Mouse (Mus musculus) embryonic fibroblast, embryonic 13.5 days (primary cell): ENCODE measurements around the gene Rab3gap2. TPM values are rescaled to one million over a fixed set of nuclear protein-coding genes. Genes with fewer than 3 reads are reported as not detected.

Source experiments
- H3K27ac ChIP-seq: 2 replicates; pipeline ENCODE4 v1.5.1; 2012; ENCODE audit warnings: low read length, control low read depth, inconsistent platforms; ENCODE audit not compliant: insufficient read depth
- H3K4me1 ChIP-seq: 2 replicates; pipeline ENCODE4 v1.6.1; 2011; ENCODE audit warnings: low read length; ENCODE audit not compliant: control insufficient read depth, insufficient read depth
- H3K4me3 ChIP-seq: 2 replicates; pipeline ENCODE4 v1.5.1; 2011; ENCODE audit warnings: mild to moderate bottlenecking, control low read depth, low read length; ENCODE audit not compliant: insufficient read depth
- CTCF ChIP-seq: IDR thresholded peaks from 2 replicates; pipeline ENCODE4 v1.5.1; 2011; ENCODE audit warnings: mild to moderate bottlenecking, control low read depth, low read length, moderate library complexity, borderline replicate concordance; ENCODE audit not compliant: insufficient read depth
- POLR2A ChIP-seq: IDR thresholded peaks from 2 replicates; pipeline ENCODE4 v1.6.1; 2011; ENCODE audit warnings: low read depth, mild to moderate bottlenecking, control low read depth, low read length, moderate library complexity
- polyA plus RNA-seq: library from polyadenylated mRNA; stranded (reverse); fragments of >200 nt; gene quantifications from 2 replicates; pipeline ENCODE4 v1.2.4, GENCODE M21; 2011; ENCODE audit warnings: low read depth; ENCODE audit not compliant: missing spikeins, insufficient read length

Rab3gap2 gene
- polyA plus RNA-seq, 1 experiment = 42.4 TPM

DNA sequence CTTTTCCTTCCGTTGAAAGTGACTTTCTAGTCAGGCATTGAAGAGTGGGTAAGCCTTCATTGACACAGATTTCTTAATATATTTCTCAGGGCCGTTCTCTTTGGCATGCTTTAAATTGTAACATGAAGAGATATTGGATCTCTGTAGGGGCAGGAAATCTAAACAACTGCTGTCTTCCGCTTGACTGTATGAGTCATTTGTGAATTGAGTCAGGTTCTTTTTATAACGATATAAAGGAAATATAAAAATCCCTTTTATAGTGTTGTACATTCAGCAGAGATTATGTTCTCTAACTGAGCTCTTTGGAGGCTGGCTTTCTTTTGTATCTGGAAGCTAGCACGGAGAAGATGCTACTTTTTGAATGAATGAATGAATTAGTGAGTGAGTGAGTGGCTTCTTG is 14.0 kb downstream of the Rab3gap2 start:
- TF ChIP-seq POLR2A (no peak), CTCF (no peak)
- Histone ChIP-seq H3K4me1 (peaks cover 12% of the 10 kb centered on the region), H3K4me3 (no peak overlapping the region), H3K27ac (peak overlapping the region; percentile 65)

DNA sequence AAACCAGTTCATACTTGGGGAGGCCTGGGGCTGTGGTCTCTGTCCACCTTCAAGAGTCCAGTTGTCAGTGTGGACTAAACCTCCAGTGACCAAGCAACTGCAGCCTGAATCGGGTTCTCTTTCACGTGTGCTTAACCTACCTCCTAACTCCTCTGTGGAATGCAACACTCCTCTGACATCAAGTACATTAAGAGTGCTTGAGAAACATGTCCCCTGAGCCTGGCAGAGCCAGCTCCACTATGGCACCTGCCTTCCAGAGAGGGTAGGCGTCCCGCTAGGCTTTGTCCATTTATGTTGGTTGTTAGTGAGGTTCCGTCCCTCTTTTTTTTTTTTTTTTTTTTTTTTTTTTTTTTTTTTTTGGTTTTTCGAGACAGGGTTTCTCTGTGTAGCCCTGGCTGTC is 23.0 kb downstream of the Rab3gap2 start:
- H3K27ac ChIP-seq = no peak overlapping the region
- no peak overlapping the region for H3K4me3 ChIP-seq
- peaks cover 11% of the 10 kb centered on the region for H3K4me1 ChIP-seq
- TF ChIP-seq POLR2A (no peak), CTCF (no peak)

DNA sequence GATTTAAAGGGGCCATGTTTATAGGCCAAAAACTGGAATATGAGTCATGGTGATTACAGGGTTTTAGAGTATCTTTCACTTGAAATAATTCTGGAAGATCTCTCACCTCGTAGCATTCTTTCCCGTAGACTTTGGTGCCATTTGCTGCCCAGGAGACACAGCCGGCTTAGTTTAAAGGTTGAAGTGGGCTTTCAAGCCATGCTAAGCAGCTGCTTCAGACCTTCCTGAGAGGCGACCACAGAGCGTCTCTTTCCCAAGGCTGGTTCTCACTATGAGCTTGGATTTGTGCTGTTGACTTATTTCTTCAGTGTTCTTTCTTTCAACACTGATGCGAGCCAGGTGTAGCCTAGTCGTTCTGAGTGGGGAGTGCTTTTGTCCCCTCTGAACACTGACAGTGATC is 23.8 kb downstream of the Rab3gap2 start:
- no peak overlapping the region for H3K27ac ChIP-seq
- TF ChIP-seq CTCF (no peak), POLR2A (no peak)
- H3K4me3 ChIP-seq = no peak overlapping the region
- peaks cover 11% of the 10 kb centered on the region for H3K4me1 ChIP-seq

DNA sequence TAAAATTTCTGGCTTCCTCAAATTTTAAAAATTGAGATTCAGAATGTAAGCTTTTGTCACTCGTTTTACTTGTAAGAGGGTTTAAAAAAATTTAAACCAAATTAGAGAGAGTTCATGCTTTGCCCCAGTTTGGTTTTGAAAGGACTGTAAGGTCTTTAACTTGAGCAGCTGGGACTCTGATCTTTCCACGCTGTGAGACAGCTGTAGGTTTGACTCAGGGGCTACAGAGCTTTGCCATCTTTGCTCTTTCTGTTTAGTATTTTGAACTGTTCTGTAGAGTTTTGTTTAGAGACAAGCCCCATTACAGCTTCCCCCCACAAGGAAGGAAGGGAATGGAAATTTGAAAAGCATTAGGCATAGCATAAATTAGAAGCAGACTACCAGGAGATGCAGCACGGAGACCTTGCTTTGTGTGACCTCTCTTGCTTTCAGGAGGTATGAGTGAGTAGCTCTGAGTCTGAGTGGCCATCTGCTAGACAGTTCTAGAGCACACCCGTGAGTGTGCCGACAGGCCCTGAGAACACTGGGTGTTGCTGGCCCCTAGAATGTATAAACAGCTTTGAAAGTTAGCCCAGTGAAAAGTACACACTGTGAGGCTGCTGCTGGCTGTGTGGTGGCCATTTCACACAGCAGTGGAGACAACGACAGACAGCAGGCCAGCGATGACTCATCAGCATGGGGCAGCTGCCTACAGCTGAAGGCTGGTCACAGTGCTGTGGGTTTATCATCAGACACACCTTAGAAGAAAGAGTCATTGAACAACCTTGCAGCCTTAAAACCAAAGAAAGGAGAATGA is 25.7 kb downstream of the Rab3gap2 start:
- TF ChIP-seq CTCF (no peak), POLR2A (no peak)
- Histone ChIP-seq H3K27ac (peak overlapping the region; percentile 30), H3K4me1 (peaks cover 8% of the 10 kb centered on the region), H3K4me3 (no peak overlapping the region)

DNA sequence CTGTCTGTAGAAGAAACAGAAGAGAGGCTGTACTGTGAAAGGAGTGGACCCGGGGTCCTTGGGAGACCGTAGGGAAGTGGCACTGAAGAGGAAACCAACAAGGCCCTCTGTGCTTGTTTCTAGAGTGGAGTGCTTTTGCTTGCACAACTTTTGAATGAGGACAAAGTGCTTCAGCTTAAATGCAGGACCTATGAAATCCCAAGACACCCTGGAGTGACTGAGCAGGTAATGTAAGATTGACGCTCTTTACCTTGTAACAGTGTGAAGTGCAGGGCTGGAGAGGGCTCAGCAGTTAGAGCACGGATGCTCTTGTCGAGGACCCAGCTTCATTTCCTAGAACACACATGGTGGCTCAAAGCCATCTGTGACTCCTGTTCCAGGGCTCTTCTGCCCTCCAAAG is 31.9 kb downstream of the Rab3gap2 start:
- no peaks in the 10 kb centered on the region for H3K4me1 ChIP-seq

DNA sequence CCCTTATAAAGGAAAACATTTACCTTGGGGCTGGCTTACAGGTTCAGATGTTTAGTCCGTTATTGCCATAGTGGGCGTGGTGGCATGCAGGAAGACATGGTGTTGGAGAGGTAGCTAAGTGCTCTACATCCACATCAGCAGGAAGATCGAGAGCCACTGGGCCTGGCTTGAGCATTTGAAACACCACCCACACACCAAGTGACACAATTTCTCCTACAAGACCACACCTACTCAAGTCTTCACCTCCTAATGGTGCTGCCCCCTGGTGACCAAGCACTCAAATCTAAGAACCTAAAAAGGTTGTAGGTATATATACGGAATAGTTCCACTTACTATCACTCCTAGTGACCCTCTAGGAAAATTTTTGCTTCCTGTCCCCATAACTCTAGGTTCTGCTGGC is 32.6 kb downstream of the Rab3gap2 start:
- H3K4me3 ChIP-seq = no peak overlapping the region
- H3K4me1 ChIP-seq = no peaks in the 10 kb centered on the region
- TF ChIP-seq POLR2A (no peak), CTCF (no peak)
- H3K27ac ChIP-seq = no peak overlapping the region

More for the DNA sequence above, 31.9 kb downstream of the Rab3gap2 start:
- no peak for TF ChIP-seq POLR2A
- TF ChIP-seq CTCF = no peak
- no peak overlapping the region for H3K27ac ChIP-seq
- H3K4me3 ChIP-seq = no peak overlapping the region

DNA sequence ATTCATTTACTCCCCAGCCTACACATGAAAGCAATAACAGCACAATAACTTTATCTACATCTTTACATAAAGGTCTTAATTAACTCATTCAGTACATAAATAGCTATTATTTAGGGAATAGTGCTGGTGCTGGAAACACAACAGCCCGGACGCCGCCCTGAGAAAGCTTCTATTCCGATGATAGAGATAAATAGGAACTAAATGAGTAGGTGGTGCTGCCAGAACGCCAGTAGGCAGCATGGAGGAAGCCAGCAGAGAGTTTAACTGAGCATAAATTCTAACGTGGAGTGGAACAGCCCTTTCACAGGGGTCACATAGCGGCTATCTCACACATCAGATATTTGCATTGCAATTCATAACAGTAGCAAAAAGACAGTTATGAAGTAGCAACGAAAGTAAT is 39.1 kb downstream of the Rab3gap2 start:
- H3K4me1 ChIP-seq = no peaks in the 10 kb centered on the region
- no peak for TF ChIP-seq CTCF
- H3K27ac ChIP-seq = no peak overlapping the region
- no peak overlapping the region for H3K4me3 ChIP-seq

DNA sequence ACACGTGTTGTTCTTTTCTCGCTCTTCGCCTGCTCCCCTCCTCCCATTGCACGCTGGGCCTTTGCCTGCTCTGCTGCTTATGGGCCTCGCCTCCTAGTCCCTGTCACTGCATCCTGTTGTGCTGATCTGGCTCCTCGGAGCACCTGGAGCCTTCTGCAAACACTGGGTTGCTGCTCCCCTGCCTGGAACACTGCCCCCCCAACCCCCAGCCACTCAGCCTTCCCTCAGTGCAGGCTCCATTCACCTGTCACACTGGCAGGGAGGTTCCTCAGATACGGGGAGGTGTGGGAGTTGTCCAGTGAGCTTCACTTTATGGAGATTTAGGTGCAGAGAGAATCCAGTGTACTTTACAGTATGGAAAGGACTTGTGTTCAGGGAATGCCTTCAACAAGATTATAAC is 41.5 kb downstream of the Rab3gap2 start:
- Histone ChIP-seq H3K4me3 (no peak overlapping the region), H3K4me1 (no peaks in the 10 kb centered on the region), H3K27ac (no peak overlapping the region)
- no peak for TF ChIP-seq CTCF
- TF ChIP-seq POLR2A = no peak

DNA sequence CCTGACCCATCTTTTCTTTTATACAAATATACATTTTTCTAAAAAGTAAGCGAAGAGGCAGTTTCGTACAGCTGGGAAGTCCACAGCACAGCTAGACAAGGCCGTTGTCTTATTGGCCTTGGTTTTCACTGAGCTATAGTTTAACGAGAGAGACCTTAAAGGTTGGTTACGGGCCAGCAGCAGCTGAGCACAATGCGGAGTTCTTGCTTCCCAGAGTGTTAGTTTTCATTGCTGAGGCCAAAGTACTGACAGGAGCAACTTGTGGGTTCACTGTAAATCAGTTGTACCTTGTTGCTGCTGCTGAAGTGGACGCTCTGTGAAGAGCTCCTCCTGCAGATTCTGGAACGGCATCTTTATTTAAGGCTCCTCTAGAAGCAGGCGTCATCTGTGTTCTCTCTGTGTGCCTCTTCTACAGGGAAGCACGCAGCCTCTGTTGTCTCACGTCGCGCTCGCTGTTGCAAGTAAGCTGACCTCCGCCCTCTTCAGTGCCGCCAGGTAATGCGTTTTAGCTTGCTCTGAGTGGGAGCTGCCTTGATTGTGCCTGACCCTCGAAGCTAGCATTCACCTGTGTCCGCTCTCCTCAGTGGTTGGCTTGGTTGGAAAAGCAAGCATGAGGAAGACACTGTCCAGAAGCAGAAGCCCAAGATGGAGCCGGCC is 43.6 kb downstream of the Rab3gap2 start:
- no peak overlapping the region for H3K27ac ChIP-seq
- no peak overlapping the region for H3K4me3 ChIP-seq
- H3K4me1 ChIP-seq = no peaks in the 10 kb centered on the region
- TF ChIP-seq CTCF (no peak), POLR2A (no peak)

DNA sequence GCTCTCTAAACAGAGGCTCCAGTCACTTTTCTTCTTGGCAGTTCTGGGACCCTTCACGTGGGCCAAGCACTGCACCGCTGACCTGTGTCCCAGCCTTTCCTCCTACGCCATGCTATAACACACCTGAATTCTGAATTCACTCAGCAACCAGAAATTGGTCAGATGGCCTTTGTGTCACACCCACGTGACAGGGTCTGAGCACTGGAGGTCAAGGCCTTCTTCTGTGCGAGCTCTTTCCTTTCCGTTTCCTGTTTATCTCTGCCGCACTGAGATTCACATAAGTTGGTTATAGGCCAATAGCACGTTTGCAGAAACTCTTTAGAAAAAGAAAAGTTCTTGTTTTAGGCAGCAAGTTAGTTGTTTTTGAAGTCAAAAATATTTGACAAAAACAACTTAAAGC is 44.8 kb downstream of the Rab3gap2 start:
- Histone ChIP-seq H3K27ac (no peak overlapping the region), H3K4me1 (no peaks in the 10 kb centered on the region), H3K4me3 (no peak overlapping the region)
- TF ChIP-seq POLR2A (no peak), CTCF (no peak)

DNA sequence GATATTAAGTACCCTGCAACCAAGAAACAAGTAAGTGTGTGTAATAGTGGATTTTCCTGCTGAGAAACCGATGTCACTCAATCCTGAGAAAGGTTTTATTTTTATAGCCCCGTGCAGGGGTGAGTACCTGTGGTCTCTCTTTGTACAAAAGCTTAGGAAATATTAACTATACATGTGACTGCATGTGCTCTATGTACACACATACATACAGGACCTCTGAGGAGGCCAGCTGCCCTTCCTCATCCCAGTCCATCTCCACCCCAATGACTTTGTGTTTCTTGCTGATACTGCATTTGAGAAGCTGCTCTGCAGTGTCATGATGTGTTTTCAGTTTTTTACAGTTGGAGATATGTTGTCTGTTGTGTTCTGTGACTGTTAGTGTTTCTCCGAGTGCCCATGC is 48.4 kb downstream of the Rab3gap2 start:
- Histone ChIP-seq H3K27ac (no peak overlapping the region), H3K4me1 (no peaks in the 10 kb centered on the region), H3K4me3 (no peak overlapping the region)
- TF ChIP-seq POLR2A = no peak
